Mouse (Mus musculus) Muller cell, postnatal 12 days (primary cell): ENCODE measurements around the gene Tenm3.
"Not testable (repeated sequence)": the region's sequence is repeated elsewhere in the genome, so short reads cannot be mapped to it uniquely, and the experiment has no call there.

Experiments
- DNase-seq: peaks from one replicate; pipeline ENCODE4 v3.0.0-alpha.2; 2015; ENCODE audit errors: inconsistent ontology term

Gene Tenm3

GRCm38 (mm10) chr8:48206922-48207321 lies 636.8 kb downstream of the Tenm3 start:
- DNase-seq, result no peak

- DNase-seq, result no peak
These were observed 638.9 kb downstream of the Tenm3 start for GRCm38 (mm10) chr8:48204838-48205345.

DNA sequence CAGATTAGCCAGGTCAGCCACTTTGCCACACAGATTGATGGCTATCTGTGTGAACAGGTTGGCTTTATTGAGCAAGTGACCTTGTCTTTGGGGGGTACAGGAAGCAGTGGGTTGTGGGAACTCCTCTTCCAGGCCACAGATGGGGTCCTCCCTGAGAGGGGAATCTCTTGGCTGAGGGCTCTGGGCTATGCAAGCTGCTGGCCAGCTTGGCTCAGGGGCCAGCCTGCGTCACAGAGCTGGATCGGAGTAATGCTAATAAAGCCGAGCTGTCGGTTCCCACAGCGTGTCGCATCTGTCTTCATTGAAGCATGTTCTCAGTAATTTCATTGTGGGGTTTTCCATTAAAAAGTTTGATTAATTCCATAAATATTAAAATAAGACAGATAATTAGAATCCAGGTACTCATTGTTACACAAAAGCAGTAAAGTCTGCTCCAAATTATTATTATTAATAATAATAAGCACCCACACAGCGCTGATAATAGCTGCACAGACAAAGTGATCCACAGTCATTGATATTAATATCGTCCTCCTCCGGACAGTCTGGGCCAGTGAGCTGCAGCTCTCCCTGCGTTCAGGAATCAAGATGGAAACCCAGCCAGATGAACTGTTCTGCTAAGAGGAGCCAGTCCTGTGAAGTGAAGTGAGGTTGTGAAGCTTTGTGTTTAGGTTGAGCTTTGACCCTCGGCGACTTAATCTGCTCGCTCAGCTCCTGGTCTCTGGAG lies 639.5 kb downstream of the Tenm3 start:
- DNase-seq, result no peak

DNA sequence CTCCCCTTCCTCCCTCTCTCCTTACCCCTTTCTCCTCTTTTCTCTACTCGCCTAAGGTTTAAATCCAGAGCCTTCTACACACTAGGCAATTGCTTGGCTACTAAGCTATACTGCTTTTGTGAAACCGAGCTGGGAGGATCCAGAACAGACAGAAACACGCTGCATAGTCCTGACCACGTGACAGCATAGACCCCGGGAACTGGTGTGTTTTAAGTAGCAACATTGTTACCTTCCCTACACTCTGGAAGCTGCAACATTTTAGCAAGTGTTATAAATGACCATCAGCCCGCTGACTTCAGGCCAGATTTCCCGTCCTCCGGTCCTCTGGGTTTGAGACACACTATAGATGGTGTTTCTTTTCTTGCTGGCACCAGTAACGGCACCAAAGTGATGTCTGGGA lies 640.1 kb downstream of the Tenm3 start:
- DNase-seq, result no peak

DNA sequence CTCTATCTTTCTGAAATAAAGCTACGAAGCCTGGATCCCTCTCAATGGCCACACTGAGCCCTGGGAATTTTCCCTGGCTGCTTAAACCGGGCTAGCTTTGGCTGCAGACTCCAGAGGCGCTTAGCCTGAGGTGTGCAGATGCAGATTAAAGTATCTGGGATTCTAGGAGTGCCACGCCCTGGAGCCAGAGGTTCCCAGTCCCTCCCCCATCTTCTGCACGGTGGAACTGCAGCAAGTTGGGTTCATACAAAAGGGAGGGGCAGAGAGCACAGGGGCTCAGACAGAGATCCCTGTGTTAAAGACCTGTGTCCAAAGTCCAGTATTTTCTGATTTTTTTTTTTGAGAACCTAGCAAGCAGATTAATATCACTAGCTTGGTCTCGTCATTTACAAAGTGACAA lies 640.6 kb downstream of the Tenm3 start:
- DNase-seq, result no peak

DNA sequence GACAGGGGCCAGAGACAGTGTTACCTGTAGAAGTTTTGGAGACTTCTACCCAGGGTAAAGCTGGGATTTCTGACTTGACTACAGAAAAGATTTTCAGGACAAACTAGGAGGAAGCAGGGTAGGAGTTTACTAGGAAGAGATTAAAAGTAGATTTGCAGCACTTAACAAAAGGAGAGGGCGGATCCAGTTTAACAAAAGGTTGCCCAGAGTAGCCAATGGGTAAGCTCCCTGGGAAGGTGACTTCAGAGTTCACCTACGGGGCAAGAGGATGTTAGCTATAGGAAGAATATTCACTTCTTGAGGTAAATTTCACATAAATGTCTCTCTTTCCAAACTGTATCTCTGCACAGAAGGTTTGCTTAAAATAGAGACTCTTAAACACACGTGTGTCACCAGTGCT lies 641.1 kb downstream of the Tenm3 start:
- DNase-seq, result no peak

GRCm38 (mm10) chr8:48199171-48199570 lies 644.6 kb downstream of the Tenm3 start:
- no peak for DNase-seq

DNA sequence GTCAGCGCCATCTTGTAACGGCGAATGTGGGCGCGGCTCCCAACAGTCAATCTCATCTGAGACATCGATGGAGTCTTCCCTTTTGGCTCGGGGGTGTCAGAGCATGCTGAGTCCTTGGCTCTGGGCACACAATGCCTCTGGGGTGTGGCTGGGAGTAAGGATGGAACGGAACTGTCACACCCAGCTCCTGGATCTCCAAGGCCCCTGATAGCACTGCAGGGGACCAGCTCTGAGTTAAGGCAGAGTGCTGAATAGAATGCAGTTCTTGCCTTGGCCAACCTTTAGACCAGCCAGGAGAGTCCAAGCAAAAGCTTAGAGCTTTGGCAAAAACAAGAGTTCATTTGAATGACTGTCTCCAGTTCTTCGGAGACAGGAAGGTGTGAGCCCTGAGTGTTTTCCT lies 647.8 kb downstream of the Tenm3 start:
- DNase-seq, result no peak

- DNase-seq, result no peak
These were observed 655.2 kb downstream of the Tenm3 start for GRCm38 (mm10) chr8:48188586-48188985.

DNA sequence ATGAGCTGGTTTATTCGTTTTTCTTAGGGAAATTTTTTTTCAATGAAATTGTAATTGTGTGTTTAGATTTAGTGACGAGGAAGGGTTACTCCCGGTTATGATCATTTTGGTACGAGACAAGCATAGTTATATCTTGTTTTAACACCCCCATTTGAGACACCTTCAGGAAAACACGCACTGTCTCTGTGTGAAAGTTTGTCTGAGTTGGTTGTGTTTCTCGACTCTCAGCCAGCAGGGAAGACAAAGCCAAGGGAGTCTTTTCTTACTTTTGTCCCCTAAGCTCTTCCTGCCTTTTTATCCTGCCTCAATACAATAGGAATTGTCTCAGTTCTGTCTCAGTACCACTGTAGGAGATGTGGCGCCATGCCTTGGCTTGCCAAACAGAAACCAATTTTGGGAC lies 660.0 kb downstream of the Tenm3 start:
- no peak for DNase-seq

GRCm38 (mm10) chr8:48181000-48181399 lies 662.8 kb downstream of the Tenm3 start:
- DNase-seq, result no peak

DNA sequence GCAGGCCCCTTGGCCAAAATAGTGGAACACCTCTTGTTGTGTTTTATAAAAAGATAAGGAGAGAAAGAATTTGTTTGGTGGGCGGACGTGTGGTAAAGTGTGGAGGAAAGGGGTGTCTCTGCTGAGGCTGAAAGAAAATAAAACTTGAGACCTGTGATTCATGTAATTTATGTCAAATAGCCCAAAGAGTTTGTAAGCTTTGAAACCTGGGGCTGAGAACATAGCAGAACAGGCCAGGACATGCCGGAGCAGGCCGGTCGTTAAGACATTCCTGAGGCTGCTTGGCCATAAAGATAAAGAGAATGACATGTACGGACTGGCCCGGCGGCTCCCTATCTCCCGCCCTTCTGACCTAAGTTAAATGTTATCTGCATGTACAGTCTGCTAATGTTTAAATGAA lies 663.6 kb downstream of the Tenm3 start:
- not testable (repeated sequence) for DNase-seq

DNA sequence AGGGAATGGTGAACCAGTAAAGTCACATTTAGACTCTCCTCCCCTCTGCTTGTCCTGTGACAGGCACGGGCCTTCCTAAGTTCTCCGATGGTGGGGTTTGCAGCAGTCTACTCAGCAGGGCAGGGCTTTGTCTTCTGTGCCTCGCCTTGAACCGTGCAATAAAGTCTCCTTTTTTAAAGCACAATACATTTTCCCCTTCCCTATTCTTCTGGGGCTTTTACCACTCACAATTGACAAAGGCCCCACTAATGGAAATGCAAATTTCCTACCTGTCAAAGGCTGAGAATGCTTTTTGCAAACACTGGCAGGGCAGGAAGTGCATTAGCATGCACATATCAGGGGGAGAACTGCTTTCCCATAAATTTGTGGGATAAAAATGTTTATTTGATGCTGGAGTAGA lies 664.8 kb downstream of the Tenm3 start:
- DNase-seq, result no peak

DNA sequence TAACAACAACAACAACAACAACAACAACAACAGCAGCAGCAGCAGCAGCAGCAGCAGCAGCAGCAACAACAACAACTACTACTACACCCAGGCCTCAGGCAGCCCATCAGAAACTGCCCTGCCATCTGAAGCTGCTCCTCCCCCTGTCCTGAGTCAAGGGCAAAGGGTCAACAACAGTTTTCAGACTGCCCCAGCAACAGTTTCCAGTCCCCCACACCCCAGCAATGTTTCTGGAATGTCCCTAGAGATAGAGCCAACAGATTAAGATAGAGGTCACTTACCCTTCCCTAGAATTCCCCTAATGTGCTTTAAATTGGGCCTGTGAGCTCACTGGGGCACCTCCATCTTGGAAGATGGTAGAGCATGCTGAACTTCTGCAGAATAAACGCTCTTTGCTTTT lies 665.9 kb downstream of the Tenm3 start:
- DNase-seq, result no peak
